In the genomic region with DNA sequence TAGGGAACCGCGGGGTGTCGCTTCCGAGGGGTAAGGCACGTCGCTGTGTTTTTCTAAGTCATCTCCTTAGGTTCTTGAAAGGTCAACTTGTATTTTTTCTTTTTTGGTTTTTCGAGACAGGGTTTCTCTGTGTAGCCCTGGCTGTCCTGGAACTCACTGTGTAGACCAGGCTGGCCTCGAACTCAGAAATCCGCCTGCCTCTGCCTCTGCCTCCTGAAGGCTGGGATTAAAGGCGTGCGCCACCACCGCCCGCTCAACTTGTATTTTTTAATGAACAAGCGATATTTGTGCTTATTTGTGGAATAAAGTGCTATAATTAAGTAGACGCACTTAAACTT, we compare ENCODE assay signal across 8 mouse cellular contexts. TPM values are rescaled to one million over a fixed set of nuclear protein-coding genes. Genes with fewer than 3 reads are reported as not detected.
DNase-seq lines count a peak whose midpoint lies in the region; ATAC-seq and TF ChIP-seq lines count a peak whose summit lies in the region.
"Not testable (repeated sequence)": the region's sequence is repeated elsewhere in the genome, so short reads cannot be mapped to it uniquely, and the experiment has no call there.

No protein-coding gene starts in this region.

- not testable (repeated sequence) for ATAC-seq in forebrain, embryonic 11.5 days (replicated peaks; ENCODE audit: low FRiP score); intestine, embryonic 15.5 days; limb, embryonic 12.5 days (ENCODE audit: insufficient number of reproducible peaks, insufficient read depth, low FRiP score, low TSS enrichment, low read depth); lung, embryonic 15.5 days (ENCODE audit: borderline replicate concordance, extremely low read depth, low FRiP score, low TSS enrichment); stomach, postnatal 0 days (ENCODE audit: low FRiP score, low TSS enrichment)
- ATAC-seq in heart, embryonic 14.5 days (ENCODE audit: insufficient number of reproducible peaks, insufficient read depth, low FRiP score, low read depth), result peak; percentile 3; the same call in 1 of the 2 replicates

- not testable (repeated sequence) for H3K4me1 ChIP-seq in bone marrow macrophage, adult 2 months (ENCODE audit: control insufficient read depth, insufficient read depth, low read length); forebrain, embryonic 11.5 days (replicated peaks; ENCODE audit: control insufficient read depth, insufficient read depth, low read length); heart, embryonic 14.5 days (ENCODE audit: control insufficient read depth in 2 of 2, insufficient read depth in 2 of 2, low read length in 2 of 2); intestine, embryonic 15.5 days (replicated peaks); limb, embryonic 12.5 days (replicated peaks); lung, embryonic 15.5 days; stomach, postnatal 0 days (replicated peaks; ENCODE audit: control insufficient read depth, insufficient read depth)

- H3K27ac ChIP-seq in bone marrow macrophage, adult 2 months (ENCODE audit: insufficient read depth, low read depth, low read length); forebrain, embryonic 11.5 days (ENCODE audit: low read depth, low read length); intestine, embryonic 15.5 days; limb, embryonic 12.5 days; lung, embryonic 15.5 days; stomach, postnatal 0 days (replicated peaks): not testable (repeated sequence)
- peak overlapping the region; percentile 16 to 88; a peak in 1 of 4 replicates for H3K27ac ChIP-seq in heart, embryonic 14.5 days (replicated peaks in 1 of 2; ENCODE audit: control insufficient read depth in 1 of 2, insufficient read depth in 1 of 2, low read depth in 2 of 2, low read length in 2 of 2)

- not testable (repeated sequence) for TF ChIP-seq POLR2A in bone marrow macrophage, adult 2 months (IDR thresholded peaks at IDR 0.05; ENCODE audit: borderline replicate concordance, low read depth, low read length); myocyte (IDR thresholded peaks at IDR 0.05; ENCODE audit: insufficient read length, low read depth)

- peak overlapping the region; percentile 54 for H3K4me3 ChIP-seq in bone marrow macrophage, adult 2 months (ENCODE audit: insufficient read depth, low read length)
- H3K4me3 ChIP-seq in forebrain, embryonic 11.5 days (ENCODE audit: low read depth, low read length), result peak overlapping the region; percentile 50
- H3K4me3 ChIP-seq in heart, embryonic 14.5 days (ENCODE audit: control insufficient read depth in 1 of 2, insufficient read depth in 1 of 2, low read depth in 1 of 2, low read length in 2 of 2), result peak overlapping the region; percentile 42 to 58
- peak overlapping the region; percentile 56 for H3K4me3 ChIP-seq in intestine, embryonic 15.5 days (replicated peaks)
- peak overlapping the region; percentile 54 for H3K4me3 ChIP-seq in limb, embryonic 12.5 days (replicated peaks)
- peak overlapping the region; percentile 61 for H3K4me3 ChIP-seq in lung, embryonic 15.5 days
- peak overlapping the region; percentile 40 for H3K4me3 ChIP-seq in myocyte
- peak overlapping the region; percentile 56 for H3K4me3 ChIP-seq in stomach, postnatal 0 days (ENCODE audit: low read depth, low read length)

- not testable (repeated sequence) for H3K79me2 ChIP-seq in myocyte (ENCODE audit: control insufficient read depth, insufficient read depth)

- H3K9ac ChIP-seq in forebrain, embryonic 11.5 days (ENCODE audit: low read length), result peak overlapping the region; percentile 71
- not testable (repeated sequence) for H3K9ac ChIP-seq in heart, embryonic 14.5 days (ENCODE audit: low read length); intestine, embryonic 15.5 days; limb, embryonic 12.5 days (replicated peaks); lung, embryonic 15.5 days; stomach, postnatal 0 days (ENCODE audit: low read length)

- not testable (repeated sequence) for TF ChIP-seq CTCF in bone marrow macrophage, adult 2 months (IDR thresholded peaks at IDR 0.05; ENCODE audit: low read depth, low read length); stomach, postnatal 0 days (IDR thresholded peaks at IDR 0.05; ENCODE audit: low read depth)

- H3K4me2 ChIP-seq in forebrain, embryonic 11.5 days (ENCODE audit: low read depth, low read length, severe bottlenecking), result peak overlapping the region; percentile 11; the same call in 1 of the 2 replicates
- H3K4me2 ChIP-seq in heart, embryonic 14.5 days (ENCODE audit: low read length), result peak overlapping the region; percentile 50
- peak overlapping the region; percentile 38 for H3K4me2 ChIP-seq in intestine, embryonic 15.5 days (replicated peaks)
- peak overlapping the region; percentile 32 for H3K4me2 ChIP-seq in limb, embryonic 12.5 days
- peak overlapping the region; percentile 46 for H3K4me2 ChIP-seq in lung, embryonic 15.5 days
- H3K4me2 ChIP-seq in myocyte (ENCODE audit: low read depth), result peak overlapping the region; percentile 48
- peak overlapping the region; percentile 31 for H3K4me2 ChIP-seq in stomach, postnatal 0 days (replicated peaks; ENCODE audit: low read depth)

- TF ChIP-seq EP300 in stomach, postnatal 0 days (optimal IDR thresholded peaks at IDR 0.05), result not testable (repeated sequence)

- WGBS in forebrain, embryonic 11.5 days, result 33% methylated on average over 15 of the region's 15 CpGs
- 34% methylated on average over 15 of the region's 15 CpGs for WGBS in heart, embryonic 14.5 days
- WGBS in intestine, embryonic 15.5 days, result 41% methylated on average over 15 of the region's 15 CpGs
- whole genome bisulfite sequencing in limb, embryonic 12.5 days, result 31% methylated on average over 15 of the region's 15 CpGs
- 33% methylated on average over 15 of the region's 15 CpGs for WGBS in lung, embryonic 15.5 days
- 23% methylated on average over 15 of the region's 15 CpGs for WGBS in stomach, postnatal 0 days

- peak overlapping the region; percentile 49 for H3ac ChIP-seq in myocyte (ENCODE audit: control insufficient read depth, insufficient read length)

- not testable (repeated sequence) for H3K27me3 ChIP-seq in forebrain, embryonic 11.5 days (ENCODE audit: control insufficient read depth, insufficient read depth, low read length); heart, embryonic 14.5 days (ENCODE audit: control insufficient read depth, insufficient read depth, low read length); intestine, embryonic 15.5 days (replicated peaks); lung, embryonic 15.5 days; myocyte (ENCODE audit: control insufficient read depth, insufficient read depth, insufficient read length); stomach, postnatal 0 days (ENCODE audit: control insufficient read depth, insufficient read depth, low read length)
- peaks cover 17% of the 10 kb centered on the region for H3K27me3 ChIP-seq in limb, embryonic 12.5 days

- H3K36me3 ChIP-seq in forebrain, embryonic 11.5 days (ENCODE audit: control insufficient read depth, insufficient read depth, low read length); intestine, embryonic 15.5 days; limb, embryonic 12.5 days; lung, embryonic 15.5 days; myocyte (ENCODE audit: control insufficient read depth, insufficient read depth); stomach, postnatal 0 days (ENCODE audit: control insufficient read depth, insufficient read depth, low read length): not testable (repeated sequence)
- H3K36me3 ChIP-seq in heart, embryonic 14.5 days (ENCODE audit: control insufficient read depth, insufficient read depth, low read length), result peaks cover 12% of the 10 kb centered on the region

- H3K9me3 ChIP-seq in forebrain, embryonic 11.5 days (ENCODE audit: control insufficient read depth, low read length); heart, embryonic 14.5 days (ENCODE audit: control insufficient read depth, low read length); intestine, embryonic 15.5 days; limb, embryonic 12.5 days; lung, embryonic 15.5 days; stomach, postnatal 0 days (ENCODE audit: control insufficient read depth, low read length): not testable (repeated sequence)

- DNase-seq in forebrain, embryonic 11.5 days (ENCODE audit: low spot score); stomach, postnatal 0 days (ENCODE audit: low spot score): not testable (repeated sequence)

RNA-seq across cellular contexts. Expression of gene Hccs, which starts 0.5 kb away (rescaled TPM):
- 15.0 and 17.8 TPM in 2 replicates for polyA plus RNA-seq in bone marrow macrophage, adult 2 months (2012; ENCODE audit: insufficient read depth, insufficient read length, missing spikeins)
- 50.5 and 53.3 TPM in 2 replicates for polyA plus RNA-seq in forebrain, embryonic 11.5 days (2014; fragmentation: Nextera tagmentation; extraction: Ambion mirVana)
- 52.4 and 56.1 TPM in 2 replicates for polyA plus RNA-seq in heart, embryonic 14.5 days (2014; fragmentation: Nextera tagmentation; extraction: Ambion mirVana)
- 31.2 and 35.1 TPM in 2 replicates for polyA plus RNA-seq in intestine, embryonic 15.5 days (2015; fragmentation: Nextera tagmentation; extraction: Ambion mirVana)
- polyA plus RNA-seq in limb, embryonic 12.5 days (2016; fragmentation: Nextera tagmentation; extraction: Ambion mirVana), result 41.5 and 43.4 TPM in 2 replicates
- polyA plus RNA-seq in lung, embryonic 15.5 days (2015; fragmentation: Nextera tagmentation; extraction: Ambion mirVana), result 27.3 and 30.0 TPM in 2 replicates
- 8.5 TPM for polyA plus RNA-seq in myocyte (2012; fragmentation: generic; extraction: Trizol)
- polyA plus RNA-seq in stomach, postnatal 0 days (2015; fragmentation: Nextera tagmentation; extraction: Ambion mirVana), result 21.1 and 21.6 TPM in 2 replicates
